Mouse (Mus musculus) heart, adult 2 months (tissue): ENCODE measurements around the gene Eef1e1.

Experiments used
- CTCF ChIP-seq: fragments of 200-600 bp; IDR thresholded peaks from 2 replicates; pipeline ENCODE4 v1.8.1; 2022; ENCODE audit warnings: antibody characterized with exemption, mild to moderate bottlenecking, moderate library complexity
- EP300 ChIP-seq: fragments of 200-500 bp; IDR thresholded peaks from 2 replicates; pipeline ENCODE4 v1.6.1; 2011; ENCODE audit warnings: low read depth, low read length, control low read depth; ENCODE audit not compliant: insufficient read depth
- POLR2A ChIP-seq: fragments of 200-500 bp; IDR thresholded peaks from 2 replicates; pipeline ENCODE4 v1.6.1; 2011; ENCODE audit warnings: mild to moderate bottlenecking, low read depth, low read length, control low read depth; ENCODE audit not compliant: insufficient read depth

DNA sequence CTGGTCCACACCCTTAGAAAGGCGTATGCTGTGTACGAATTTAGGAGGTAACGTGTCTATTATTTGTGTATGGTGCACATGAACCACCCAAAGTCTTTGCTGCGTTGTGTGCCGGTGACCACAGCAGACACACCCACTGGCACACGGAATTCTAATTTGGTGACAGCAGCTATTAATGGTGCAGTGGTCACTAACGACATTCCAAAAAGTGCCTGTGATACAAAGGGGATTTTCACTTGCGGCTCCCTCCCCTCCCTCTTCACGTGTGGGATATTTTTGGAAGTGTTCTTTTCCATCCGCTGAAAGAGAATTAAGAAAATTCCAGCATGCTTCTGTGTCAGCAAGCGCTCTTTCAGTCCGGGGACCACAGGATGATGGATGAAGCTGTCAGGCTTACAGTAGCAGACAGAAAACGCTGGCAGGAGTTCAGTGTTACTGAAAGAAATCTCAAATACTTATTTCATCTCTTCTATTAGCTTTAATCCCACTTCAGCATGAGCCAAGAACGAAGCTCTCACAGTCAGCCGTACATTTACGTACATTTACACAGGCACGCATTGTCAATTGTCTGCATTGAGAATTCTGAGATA is 56.5 kb downstream of the Eef1e1 start:
- no peak for TF ChIP-seq POLR2A
- no peak for TF ChIP-seq CTCF
- TF ChIP-seq EP300, result no peak
